Mouse (Mus musculus) cerebellum, adult 9-11 months (tissue): Measurements from ENCODE around the gene Rhbdd2.

Experiments
- DNase-seq: peaks from one replicate; pipeline ENCODE4 v3.0.0; 2022

Rhbdd2 gene

DNA sequence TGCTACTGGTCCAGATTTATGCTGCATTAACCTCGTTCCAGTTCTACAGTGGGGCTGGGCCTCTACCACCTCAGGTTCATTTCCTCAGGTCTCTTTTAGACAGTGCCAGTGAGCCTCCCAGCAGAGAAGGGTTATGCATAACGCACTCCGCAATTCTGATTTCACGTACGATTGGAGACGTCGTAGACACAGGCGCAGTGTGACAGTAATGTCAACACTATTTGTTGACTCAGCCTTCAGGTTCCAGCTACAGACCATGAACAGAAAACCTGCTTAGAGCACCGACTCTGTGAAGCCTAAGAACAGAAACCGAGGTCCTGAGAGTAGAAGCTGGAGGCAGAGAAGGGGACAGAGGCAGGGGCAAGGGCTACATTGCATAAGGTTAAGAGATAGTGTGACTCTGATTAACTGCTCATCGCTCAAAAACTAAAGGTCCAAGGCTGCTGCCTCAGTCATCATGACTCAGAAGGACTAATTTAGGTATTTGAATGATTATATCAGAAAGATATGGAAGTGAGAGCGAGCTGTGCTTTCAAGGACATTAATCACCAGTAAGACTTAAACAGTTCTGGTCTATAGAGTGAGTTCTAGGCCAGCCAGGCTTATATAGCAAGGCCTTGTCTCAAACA is 50.6 kb downstream of the Rhbdd2 start:
- DNase-seq, result no peak

DNA sequence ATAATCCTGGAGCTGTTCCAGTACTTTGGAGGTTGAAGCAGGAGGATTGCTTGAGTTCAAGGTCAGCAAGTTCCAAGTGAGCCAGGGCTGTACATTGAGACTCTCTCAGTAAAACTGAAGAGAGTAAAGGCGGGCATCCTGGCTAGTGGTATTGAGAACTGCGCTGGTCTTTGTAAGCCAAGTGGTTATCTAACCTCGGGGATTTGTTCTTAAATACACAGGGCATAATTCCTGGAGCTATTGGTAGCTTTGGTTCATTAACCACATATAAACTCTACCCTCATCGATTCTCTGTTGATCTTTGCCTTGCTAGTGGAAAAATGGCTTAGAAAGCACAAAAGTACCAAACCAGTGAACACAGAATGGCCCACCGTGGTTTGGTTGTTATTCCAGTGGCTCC is 58.0 kb downstream of the Rhbdd2 start:
- DNase-seq, result no peak

DNA sequence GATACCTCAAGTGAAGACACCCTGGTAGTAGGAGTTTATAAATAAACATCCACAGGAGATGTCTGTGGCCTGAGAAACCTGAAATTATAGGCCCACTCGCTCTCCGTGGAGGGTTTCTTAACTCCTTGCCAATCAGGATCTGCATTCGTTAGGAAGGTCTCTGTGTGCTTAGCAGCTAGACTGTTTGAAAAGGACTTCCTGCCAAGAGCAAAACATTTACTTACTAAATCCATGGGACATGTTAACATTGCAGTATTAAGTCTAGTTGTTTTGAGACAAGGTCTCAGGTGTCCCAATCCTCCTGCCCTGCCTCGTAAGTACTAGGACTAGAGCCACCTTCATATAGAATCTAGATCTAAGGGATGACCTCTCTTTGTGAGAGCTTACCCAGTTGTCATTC is 58.8 kb downstream of the Rhbdd2 start:
- DNase-seq, result no peak

DNA sequence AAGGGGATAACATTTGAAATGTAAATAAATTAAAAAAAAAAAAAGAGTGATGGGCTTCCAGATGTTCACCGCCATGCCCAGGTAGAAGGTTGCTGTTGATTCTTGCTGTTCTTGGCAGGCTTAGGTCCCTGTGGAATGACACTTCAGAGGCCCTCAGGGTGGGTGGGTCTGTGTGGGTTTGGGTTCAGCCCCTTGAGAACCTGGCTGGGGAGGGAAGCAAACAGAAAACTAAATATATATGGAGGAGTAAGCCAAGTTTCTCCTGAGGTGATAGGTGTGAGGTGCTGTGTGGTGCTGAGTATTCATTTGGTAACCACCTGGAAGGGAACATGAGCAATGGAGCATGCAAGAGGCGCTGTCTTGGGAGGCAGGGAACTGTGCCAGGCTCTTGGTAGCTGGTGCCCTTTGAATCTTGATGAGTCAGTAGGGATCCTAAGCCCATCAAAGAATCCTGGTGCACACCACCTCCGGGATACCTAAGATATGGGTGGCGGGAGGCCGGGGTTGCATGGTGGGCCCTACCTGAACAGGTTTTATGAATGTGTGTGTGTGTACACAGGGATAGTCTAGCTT is 60.9 kb downstream of the Rhbdd2 start:
- no peak for DNase-seq

DNA sequence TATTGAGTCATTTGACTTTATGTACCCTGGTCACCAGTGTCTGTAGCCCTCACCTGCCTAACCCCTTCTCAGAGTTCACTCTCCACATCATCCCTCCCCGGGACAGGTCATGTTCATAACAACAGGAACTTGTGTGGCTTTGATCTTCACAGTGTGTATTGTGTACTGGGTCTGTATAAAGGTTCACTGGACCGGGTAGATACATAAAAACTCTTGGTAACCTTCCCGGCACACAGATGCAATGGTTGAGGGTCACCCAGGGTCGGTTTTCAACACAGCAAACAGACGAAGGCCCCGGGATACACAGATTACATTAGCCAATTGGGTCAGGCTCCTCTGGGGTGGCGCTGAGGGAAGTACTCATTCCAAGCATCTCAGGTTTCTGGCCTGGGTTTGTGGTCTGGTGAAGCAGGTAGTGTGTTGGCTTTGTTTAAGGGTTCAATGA is 62.9 kb downstream of the Rhbdd2 start:
- no peak for DNase-seq
